Mouse (Mus musculus): ENCODE data around the gene Saa1. TPM values are rescaled to one million over a fixed set of nuclear protein-coding genes. Genes with fewer than 3 reads are reported as not detected.

The Saa1 gene
- polyA plus RNA-seq, 1 experiment from 2014 or later = 0.48 TPM

DNA sequence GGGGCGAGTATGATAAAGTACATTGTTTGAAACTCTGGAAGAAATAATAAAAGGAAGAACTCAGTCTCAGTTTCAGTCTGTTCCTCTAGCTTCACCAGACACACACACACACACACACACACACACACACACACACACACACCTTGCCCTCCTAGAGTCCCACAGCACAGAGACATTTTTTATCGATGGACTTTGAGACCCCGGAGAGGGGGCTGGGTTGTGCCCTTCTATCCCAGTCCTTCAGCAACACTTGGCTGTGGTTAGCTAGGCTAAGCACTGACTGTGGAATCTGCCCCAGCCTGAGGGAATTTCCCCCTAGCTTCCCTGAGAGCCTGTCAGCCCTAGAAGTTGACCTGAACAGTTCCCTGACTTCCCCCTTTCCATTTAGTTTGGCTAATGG, 18.9 kb downstream of the Saa1 start:
- no peak overlapping the region for H3K9ac ChIP-seq (ENCODE audit: low read length)
- H3K4me3 ChIP-seq (replicated peaks; ENCODE audit: low read length) = no peak overlapping the region
- H3K4me1 ChIP-seq (ENCODE audit: control insufficient read depth, insufficient read depth, low read length) = no peaks in the 10 kb centered on the region
- H3K4me2 ChIP-seq (ENCODE audit: low read depth, low read length) = no peak overlapping the region
- H3K27me3 ChIP-seq (ENCODE audit: control insufficient read depth, insufficient read depth, low read length) = no peaks in the 10 kb centered on the region
- WGBS = 62% methylated on average over 3 of the region's 3 CpGs
- no peak overlapping the region for H3K27ac ChIP-seq (ENCODE audit: low read length)
- ATAC-seq (ENCODE audit: insufficient read depth, low FRiP score) = no peak
- no peaks in the 10 kb centered on the region for H3K36me3 ChIP-seq (ENCODE audit: control insufficient read depth, insufficient read depth, low read length)
- H3K9me3 ChIP-seq (replicated peaks; ENCODE audit: control insufficient read depth, low read length) = no peaks in the 10 kb centered on the region

DNA sequence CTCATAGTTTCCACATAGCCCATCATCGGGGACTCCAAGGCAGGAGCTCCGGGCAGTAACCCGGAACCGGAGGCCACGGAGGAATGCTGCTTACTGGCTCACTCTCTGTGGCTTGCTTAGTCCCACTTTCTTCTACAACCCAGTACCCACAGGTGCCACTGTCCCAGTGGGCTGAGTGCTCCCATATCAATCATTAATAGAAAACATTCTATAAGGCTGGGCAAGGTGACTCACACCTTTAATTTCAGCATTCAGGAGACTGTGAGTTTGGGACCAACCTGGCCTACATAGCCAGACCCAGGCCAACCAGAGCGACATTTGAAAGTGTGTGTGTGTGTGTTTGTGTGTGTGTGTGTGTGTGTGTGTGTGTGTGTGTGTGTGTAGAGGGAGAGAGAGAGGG, 19.4 kb downstream of the Saa1 start:
- Histone ChIP-seq H3K36me3 (ENCODE audit: control insufficient read depth, insufficient read depth, low read length) (no peaks in the 10 kb centered on the region), H3K27me3 (ENCODE audit: control insufficient read depth, insufficient read depth, low read length) (no peaks in the 10 kb centered on the region), H3K4me2 (ENCODE audit: low read depth, low read length) (no peak overlapping the region), H3K9me3 (replicated peaks; ENCODE audit: control insufficient read depth, low read length) (no peaks in the 10 kb centered on the region), H3K27ac (ENCODE audit: low read length) (no peak overlapping the region), H3K4me3 (replicated peaks; ENCODE audit: low read length) (no peak overlapping the region), H3K9ac (ENCODE audit: low read length) (no peak overlapping the region), H3K4me1 (ENCODE audit: control insufficient read depth, insufficient read depth, low read length) (no peaks in the 10 kb centered on the region)
- WGBS = 87% methylated on average over 6 of the region's 6 CpGs
- no peak for ATAC-seq (ENCODE audit: insufficient read depth, low FRiP score)

DNA sequence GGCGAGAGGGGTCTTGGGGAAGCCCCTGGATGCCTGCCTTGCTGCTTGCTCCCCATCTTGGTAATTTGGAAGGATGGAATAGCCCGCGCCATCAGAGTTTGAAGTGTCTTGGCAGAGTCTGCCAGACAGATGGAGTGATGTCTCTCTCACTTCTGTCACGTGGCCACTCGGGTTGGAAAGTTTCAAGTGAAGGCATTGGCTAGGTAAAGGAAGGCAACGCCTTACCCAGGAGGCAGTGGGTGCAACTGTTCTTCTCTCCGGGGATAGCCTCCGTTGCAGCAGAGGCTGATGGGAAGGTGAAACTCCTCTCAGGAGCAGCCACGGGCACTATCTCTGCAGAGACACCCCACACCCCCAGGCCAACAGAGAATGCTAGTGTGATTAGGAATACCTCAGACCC, 22.3 kb downstream of the Saa1 start:
- no peak for ATAC-seq (ENCODE audit: insufficient read depth, low FRiP score)
- WGBS = 71% methylated on average over 9 of the region's 9 CpGs

DNA sequence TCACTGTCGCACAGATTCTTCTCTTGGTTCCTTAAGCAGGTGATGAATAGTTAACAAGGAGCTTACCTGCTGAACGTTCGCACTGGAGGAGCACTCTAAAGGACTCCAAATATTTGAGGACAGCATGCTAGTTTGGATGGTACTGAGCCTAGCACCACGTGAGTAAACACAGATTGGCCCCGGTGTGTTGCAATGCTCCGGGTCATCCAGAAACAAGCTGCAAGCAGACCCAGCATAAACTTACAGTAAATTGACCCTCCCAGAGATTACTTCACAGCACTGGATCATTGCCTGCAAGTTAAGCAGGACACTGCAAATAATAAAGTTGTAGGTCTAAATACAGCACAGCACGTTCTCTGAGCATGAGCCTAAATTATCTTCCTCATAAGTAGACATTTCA, 23.3 kb downstream of the Saa1 start:
- no peak overlapping the region for H3K9ac ChIP-seq (ENCODE audit: low read length)
- H3K27ac ChIP-seq (ENCODE audit: low read length) = no peak overlapping the region
- no peaks in the 10 kb centered on the region for H3K9me3 ChIP-seq (replicated peaks; ENCODE audit: control insufficient read depth, low read length)
- no peak overlapping the region for H3K4me2 ChIP-seq (ENCODE audit: low read depth, low read length)
- no peak overlapping the region for H3K4me3 ChIP-seq (replicated peaks; ENCODE audit: low read length)
- H3K27me3 ChIP-seq (ENCODE audit: control insufficient read depth, insufficient read depth, low read length) = no peaks in the 10 kb centered on the region
- no peaks in the 10 kb centered on the region for H3K4me1 ChIP-seq (ENCODE audit: control insufficient read depth, insufficient read depth, low read length)
- 51% methylated on average over 7 of the region's 7 CpGs for WGBS
- H3K36me3 ChIP-seq (ENCODE audit: control insufficient read depth, insufficient read depth, low read length) = no peaks in the 10 kb centered on the region
- peak; percentile 47; the same call in 1 of the 2 replicates for ATAC-seq (ENCODE audit: insufficient read depth, low FRiP score)

More for the DNA sequence above, 22.3 kb downstream of the Saa1 start:
- no peaks in the 10 kb centered on the region for H3K36me3 ChIP-seq (ENCODE audit: control insufficient read depth, insufficient read depth, low read length)
- H3K4me1 ChIP-seq (ENCODE audit: control insufficient read depth, insufficient read depth, low read length) = no peaks in the 10 kb centered on the region
- H3K9ac ChIP-seq (ENCODE audit: low read length) = no peak overlapping the region
- H3K27me3 ChIP-seq (ENCODE audit: control insufficient read depth, insufficient read depth, low read length) = no peaks in the 10 kb centered on the region
- H3K4me2 ChIP-seq (ENCODE audit: low read depth, low read length) = no peak overlapping the region
- no peak overlapping the region for H3K27ac ChIP-seq (ENCODE audit: low read length)
- H3K4me3 ChIP-seq (replicated peaks; ENCODE audit: low read length) = no peak overlapping the region
- H3K9me3 ChIP-seq (replicated peaks; ENCODE audit: control insufficient read depth, low read length) = no peaks in the 10 kb centered on the region

DNA sequence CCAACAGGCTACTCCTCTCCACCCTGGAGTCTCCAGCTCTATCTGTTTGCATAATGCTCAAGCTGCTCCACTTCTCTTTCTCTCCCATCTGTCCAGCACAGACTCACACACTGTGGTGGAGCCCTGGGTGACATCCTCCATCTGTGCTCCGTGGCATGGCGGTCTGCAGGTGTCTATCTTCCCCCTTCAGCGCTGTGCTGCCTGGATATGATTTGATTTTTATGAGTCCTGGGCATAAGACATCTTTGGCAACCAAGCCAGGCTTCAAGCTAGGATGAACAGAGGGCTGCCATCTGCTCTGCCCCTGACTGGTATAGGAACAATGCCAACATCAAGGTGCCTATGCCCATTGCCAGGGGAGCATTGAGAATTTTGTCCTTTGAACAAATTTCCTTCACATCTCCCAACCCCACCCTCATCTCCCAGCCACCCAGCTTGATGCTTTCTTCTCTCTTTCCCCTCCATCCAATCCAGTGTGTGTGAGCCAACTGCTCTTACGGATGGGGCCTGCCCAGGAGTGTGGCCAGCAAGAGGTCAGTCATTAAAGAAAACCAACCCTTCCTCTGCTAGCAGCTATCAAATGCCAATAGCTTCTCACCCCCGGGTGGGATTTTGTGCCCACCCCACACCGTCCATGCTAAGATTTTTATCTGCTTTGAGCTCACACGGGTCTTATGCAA, 24.0 kb downstream of the Saa1 start:
- no peaks in the 10 kb centered on the region for H3K36me3 ChIP-seq (ENCODE audit: control insufficient read depth, insufficient read depth, low read length)
- H3K9ac ChIP-seq (ENCODE audit: low read length) = no peak overlapping the region
- no peak overlapping the region for H3K4me3 ChIP-seq (replicated peaks; ENCODE audit: low read length)
- no peaks in the 10 kb centered on the region for H3K4me1 ChIP-seq (ENCODE audit: control insufficient read depth, insufficient read depth, low read length)
- no peaks in the 10 kb centered on the region for H3K9me3 ChIP-seq (replicated peaks; ENCODE audit: control insufficient read depth, low read length)
- 0 out of 2 replicates have a peak, but pooled peaks have one; percentile 17 for ATAC-seq (ENCODE audit: insufficient read depth, low FRiP score)
- H3K27ac ChIP-seq (ENCODE audit: low read length) = no peak overlapping the region
- H3K27me3 ChIP-seq (ENCODE audit: control insufficient read depth, insufficient read depth, low read length) = no peaks in the 10 kb centered on the region
- WGBS = 80% methylated on average over 7 of the region's 7 CpGs
- no peak overlapping the region for H3K4me2 ChIP-seq (ENCODE audit: low read depth, low read length)

DNA sequence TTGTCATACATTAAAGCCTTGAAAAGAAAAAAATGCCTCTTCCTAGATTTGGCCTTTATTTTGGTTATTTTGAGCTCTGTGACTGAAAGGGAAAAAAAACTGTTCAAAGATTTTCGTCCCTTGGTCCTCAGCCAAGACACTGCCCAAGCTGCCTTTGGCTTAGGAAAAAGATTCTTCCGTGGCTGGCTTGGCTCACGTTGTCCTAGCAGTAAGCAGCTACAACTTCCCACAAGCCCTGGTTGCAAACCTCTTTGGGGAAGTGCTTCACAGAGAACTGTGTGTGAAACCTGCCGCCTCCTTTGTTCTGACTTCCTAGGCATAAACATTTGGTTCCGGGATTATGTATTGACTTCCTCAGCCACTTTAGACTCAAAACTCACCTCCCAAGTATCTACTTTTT, 25.9 kb downstream of the Saa1 start:
- Histone ChIP-seq H3K36me3 (ENCODE audit: control insufficient read depth, insufficient read depth, low read length) (no peaks in the 10 kb centered on the region), H3K9me3 (replicated peaks; ENCODE audit: control insufficient read depth, low read length) (no peaks in the 10 kb centered on the region), H3K4me2 (ENCODE audit: low read depth, low read length) (no peak overlapping the region), H3K27me3 (ENCODE audit: control insufficient read depth, insufficient read depth, low read length) (no peaks in the 10 kb centered on the region), H3K4me1 (ENCODE audit: control insufficient read depth, insufficient read depth, low read length) (no peaks in the 10 kb centered on the region), H3K27ac (ENCODE audit: low read length) (no peak overlapping the region), H3K9ac (ENCODE audit: low read length) (no peak overlapping the region), H3K4me3 (replicated peaks; ENCODE audit: low read length) (no peak overlapping the region)
- 36% methylated on average over 5 of the region's 5 CpGs for WGBS
- ATAC-seq (ENCODE audit: insufficient read depth, low FRiP score) = no peak

DNA sequence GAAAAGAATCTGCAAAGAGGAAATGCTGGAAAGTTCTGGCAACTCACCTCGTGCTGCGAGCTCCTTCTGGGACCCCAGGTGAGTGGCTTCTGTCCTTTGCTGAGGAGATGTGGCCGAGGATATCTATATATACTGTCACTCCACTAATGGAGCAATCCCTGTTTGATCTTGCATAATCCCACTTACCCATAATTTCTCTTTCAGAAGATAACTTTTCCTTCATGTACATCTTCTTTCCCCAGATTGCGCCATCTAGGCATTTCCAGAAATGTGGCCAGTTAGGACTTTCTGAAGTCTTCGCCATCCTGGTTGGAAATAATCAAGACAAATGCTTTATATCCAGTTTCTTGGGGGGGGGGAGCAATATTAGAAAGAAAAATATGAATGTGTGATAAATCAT, 27.2 kb downstream of the Saa1 start, which contains the start of gene Saa3:
Gene Saa3, minus strand, starts transcription at position 101 of the 400 bp plus-strand sequence.
- WGBS = 83% methylated on average over 5 of the region's 5 CpGs
- Histone ChIP-seq H3K36me3 (ENCODE audit: control insufficient read depth, insufficient read depth, low read length) (no peaks in the 10 kb centered on the region), H3K4me1 (ENCODE audit: control insufficient read depth, insufficient read depth, low read length) (no peaks in the 10 kb centered on the region), H3K4me3 (replicated peaks; ENCODE audit: low read length) (no peak within 1 kb of the TSS), H3K27ac (ENCODE audit: low read length) (no peak within 1 kb of the TSS), H3K9me3 (replicated peaks; ENCODE audit: control insufficient read depth, low read length) (no peaks in the 10 kb centered on the region), H3K27me3 (ENCODE audit: control insufficient read depth, insufficient read depth, low read length) (no peaks in the 10 kb centered on the region), H3K9ac (ENCODE audit: low read length) (no peak within 1 kb of the TSS), H3K4me2 (ENCODE audit: low read depth, low read length) (no peak within 1 kb of the TSS)
- no peak for ATAC-seq (ENCODE audit: insufficient read depth, low FRiP score)

DNA sequence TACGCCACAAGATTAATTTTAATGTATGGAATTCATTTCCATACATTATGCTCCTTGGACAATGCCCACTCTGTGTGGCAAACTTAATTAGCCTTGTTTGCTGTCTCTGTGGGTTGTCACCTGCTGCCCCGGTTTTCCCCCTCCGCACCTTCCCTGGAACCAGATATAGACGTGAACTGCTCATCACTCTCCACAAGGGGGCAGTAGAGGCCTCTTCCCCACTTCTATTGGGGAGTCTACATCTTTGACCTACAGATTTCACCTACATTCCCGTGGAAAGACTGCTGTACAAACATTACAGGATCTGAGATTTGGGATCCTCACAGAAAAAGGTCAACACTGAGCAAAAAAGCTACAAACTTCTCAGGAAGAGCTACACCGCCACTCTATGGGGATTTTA, 28.3 kb downstream of the Saa1 start:
- Histone ChIP-seq H3K9ac (ENCODE audit: low read length) (no peak overlapping the region), H3K4me3 (replicated peaks; ENCODE audit: low read length) (no peak overlapping the region), H3K4me2 (ENCODE audit: low read depth, low read length) (no peak overlapping the region), H3K27me3 (ENCODE audit: control insufficient read depth, insufficient read depth, low read length) (no peaks in the 10 kb centered on the region), H3K4me1 (ENCODE audit: control insufficient read depth, insufficient read depth, low read length) (peaks cover 3% of the 10 kb centered on the region; the same call in 1 of the 2 replicates), H3K27ac (ENCODE audit: low read length) (no peak overlapping the region), H3K9me3 (replicated peaks; ENCODE audit: control insufficient read depth, low read length) (no peaks in the 10 kb centered on the region), H3K36me3 (ENCODE audit: control insufficient read depth, insufficient read depth, low read length) (no peaks in the 10 kb centered on the region)
- 32% methylated on average over 6 of the region's 6 CpGs for WGBS
- ATAC-seq (ENCODE audit: insufficient read depth, low FRiP score) = no peak

DNA sequence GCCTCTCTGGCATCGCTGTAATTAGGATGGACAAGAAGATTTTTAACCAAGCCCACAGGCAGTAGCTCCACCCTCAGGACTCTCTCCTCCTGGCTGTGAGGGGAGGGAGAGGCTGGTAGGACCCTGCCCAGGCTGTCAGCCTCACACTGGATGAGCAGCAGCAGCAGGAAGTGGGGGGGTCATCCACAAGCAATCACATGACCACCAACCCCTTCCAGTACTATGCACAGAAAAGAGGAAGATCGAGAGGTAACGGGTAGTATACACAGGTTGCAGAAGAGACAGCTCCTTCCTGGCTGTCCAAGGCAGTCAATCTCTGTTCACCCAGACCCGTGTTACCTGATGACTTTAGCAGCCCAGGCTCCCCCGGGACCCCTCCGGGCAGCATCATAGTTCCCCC, 30.5 kb downstream of the Saa1 start:
- H3K4me3 ChIP-seq (replicated peaks; ENCODE audit: low read length) = no peak overlapping the region
- H3K4me2 ChIP-seq (ENCODE audit: low read depth, low read length) = no peak overlapping the region
- H3K36me3 ChIP-seq (ENCODE audit: control insufficient read depth, insufficient read depth, low read length) = no peaks in the 10 kb centered on the region
- H3K9me3 ChIP-seq (replicated peaks; ENCODE audit: control insufficient read depth, low read length) = no peaks in the 10 kb centered on the region
- H3K27me3 ChIP-seq (ENCODE audit: control insufficient read depth, insufficient read depth, low read length) = no peaks in the 10 kb centered on the region
- H3K9ac ChIP-seq (ENCODE audit: low read length) = no peak overlapping the region
- 63% methylated on average over 6 of the region's 6 CpGs for WGBS
- H3K27ac ChIP-seq (ENCODE audit: low read length) = no peak overlapping the region
- ATAC-seq (ENCODE audit: insufficient read depth, low FRiP score) = no peak
- peaks cover 8% of the 10 kb centered on the region; the same call in 1 of the 2 replicates for H3K4me1 ChIP-seq (ENCODE audit: control insufficient read depth, insufficient read depth, low read length)

Measured in stomach, embryonic 16.5 days (tissue).